Comparison of ENCODE assay signal across 8 mouse cellular contexts in genomic region chr13:55152621-55153415, GRCm38 (mm10). TPM values are rescaled to one million over a fixed set of nuclear protein-coding genes. Genes with fewer than 3 reads are reported as not detected.
DNase-seq lines count a peak whose midpoint lies in the region; ATAC-seq and TF ChIP-seq lines count a peak whose summit lies in the region.

Gene Fgfr4 (plus strand): TSS chr13:55152640.

- TF ChIP-seq POLR2A in bone marrow macrophage, adult 2 months (IDR thresholded peaks at IDR 0.05; ENCODE audit: borderline replicate concordance, low read depth, low read length), result no peak

- H3K27me3 ChIP-seq in heart, embryonic 13.5 days (replicated peaks), result peaks cover 59% of the 10 kb centered on the region
- H3K27me3 ChIP-seq in midbrain, embryonic 10.5 days (ENCODE audit: low read depth, poor library complexity, severe bottlenecking), result peaks cover 57% of the 10 kb centered on the region

- H3K36me3 ChIP-seq in heart, embryonic 13.5 days, result no peaks in the 10 kb centered on the region
- no peaks in the 10 kb centered on the region for H3K36me3 ChIP-seq in midbrain, embryonic 10.5 days

- H3K9me3 ChIP-seq in heart, embryonic 13.5 days, result no peaks in the 10 kb centered on the region
- H3K9me3 ChIP-seq in midbrain, embryonic 10.5 days (replicated peaks), result no peaks in the 10 kb centered on the region

- peak within 1 kb of the TSS; percentile 22 for H3K4me3 ChIP-seq in bone marrow macrophage, adult 2 months (ENCODE audit: insufficient read depth, low read length)
- peak within 1 kb of the TSS; percentile 62 for H3K4me3 ChIP-seq in heart, embryonic 13.5 days
- H3K4me3 ChIP-seq in midbrain, embryonic 10.5 days, result peak within 1 kb of the TSS; percentile 66

- peak within 1 kb of the TSS; percentile 77 for H3K9ac ChIP-seq in heart, embryonic 13.5 days

- 1% methylated on average over 68 of the region's 68 CpGs for WGBS in heart, embryonic 13.5 days
- WGBS in midbrain, embryonic 10.5 days, result under 1% methylated on average over 68 of the region's 68 CpGs

- TF ChIP-seq CTCF in bone marrow macrophage, adult 2 months (IDR thresholded peaks at IDR 0.05; ENCODE audit: low read depth, low read length), result no peak

- no peak within 1 kb of the TSS for H3K27ac ChIP-seq in bone marrow macrophage, adult 2 months (ENCODE audit: insufficient read depth, low read depth, low read length)
- H3K27ac ChIP-seq in heart, embryonic 13.5 days (replicated peaks), result no peak within 1 kb of the TSS
- H3K27ac ChIP-seq in midbrain, embryonic 10.5 days (replicated peaks), result no peak within 1 kb of the TSS; the same call in 1 of the 2 replicates

- DNase-seq in cerebellum, postnatal 10 days, result peak; percentile 43 to 67
- DNase-seq in cerebellum, adult 9-11 months, result no peak
- DNase-seq in kidney, postnatal 10 days, result peak; percentile 86
- DNase-seq in midbrain, embryonic 10.5 days (ENCODE audit: low spot score), result peak; percentile 62
- DNase-seq in right cerebral cortex, adult 18-20 months, result no peak
- no peak for DNase-seq in left cerebral cortex, adult 18-20 months (ENCODE audit: low spot score in 2 of 2)

- no peaks in the 10 kb centered on the region for H3K4me1 ChIP-seq in bone marrow macrophage, adult 2 months (ENCODE audit: control insufficient read depth, insufficient read depth, low read length)
- peaks cover 11% of the 10 kb centered on the region for H3K4me1 ChIP-seq in heart, embryonic 13.5 days
- H3K4me1 ChIP-seq in midbrain, embryonic 10.5 days, result peaks cover 16% of the 10 kb centered on the region

- H3K4me2 ChIP-seq in heart, embryonic 13.5 days, result peak within 1 kb of the TSS; percentile 92

- peak; percentile 44; the same call in 1 of the 2 replicates for ATAC-seq in heart, embryonic 13.5 days (ENCODE audit: extremely low read depth, insufficient number of reproducible peaks, low FRiP score, low TSS enrichment)

RNA-seq across cellular contexts. Expression of gene Fgfr4, which starts in this region (rescaled TPM):
- polyA plus RNA-seq in bone marrow macrophage, adult 2 months (2012; ENCODE audit: insufficient read depth, insufficient read length, missing spikeins), result not detected in 2 replicates
- 0.98 and 1.1 TPM in 2 replicates for polyA plus RNA-seq in heart, embryonic 13.5 days (2015; fragmentation: Nextera tagmentation; extraction: Ambion mirVana)
- polyA plus RNA-seq in midbrain, embryonic 10.5 days (2016; fragmentation: Nextera tagmentation; extraction: Ambion mirVana), result 0.25 and 0.35 TPM in 2 replicates
- total RNA-seq in left cerebral cortex, adult 18-20 months (2021), result under 1 TPM; 0.21 to 0.40 TPM

Comparison
In these comparisons a context has a peak if more than half of its experiments do, and no peak if none do; other contexts are left out.
1. DNase-seq: peak in cerebellum, postnatal 10 days (2 of 2) and kidney, postnatal 10 days (single experiment); none in cerebellum, adult 9-11 months (single experiment), right cerebral cortex, adult 18-20 months (single experiment) and left cerebral cortex, adult 18-20 months (0 of 2).
2. Peak in DNase-seq and H3K4me3 ChIP-seq in midbrain, embryonic 10.5 days; RNA of the gene not detected or under 1 TPM.
3. Peak in every context shown above with its lines, with median percentiles within 50 percentile points of each other: H3K4me3 ChIP-seq.